Mouse (Mus musculus) stomach, postnatal 0 days (tissue): ENCODE data around the gene AI182371.

Experiments
- CTCF ChIP-seq: IDR thresholded peaks from 2 replicates; pipeline ENCODE4 v1.5.1; 2016; ENCODE audit warnings: antibody characterized with exemption, low read depth, mild to moderate bottlenecking, moderate library complexity
- EP300 ChIP-seq: optimal IDR thresholded peaks from 2 replicates; pipeline ENCODE3; 2016; ENCODE audit warnings: antibody characterized with exemption

DNA sequence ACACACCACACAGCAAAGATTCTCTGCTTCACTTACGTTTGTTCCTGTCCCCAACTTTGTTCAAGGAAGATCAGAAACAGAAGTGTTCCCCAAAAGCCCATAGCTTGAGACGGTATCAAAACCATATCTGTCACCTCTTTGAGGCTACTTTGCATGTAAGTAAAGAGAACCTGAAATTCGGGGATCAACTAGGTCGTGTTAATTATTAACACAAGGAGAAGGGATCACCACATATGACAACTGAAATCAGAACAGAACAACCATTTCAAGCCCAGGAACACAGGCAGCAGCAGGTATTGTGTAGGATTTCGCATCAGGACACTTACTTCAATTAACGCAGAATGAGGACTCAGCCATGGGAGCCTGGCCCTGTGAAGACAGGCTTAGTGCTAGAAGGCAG lies 814 bp downstream of the AI182371 start:
- TF ChIP-seq CTCF = no peak
- TF ChIP-seq EP300 = no peak
